Mouse (Mus musculus) kidney, embryonic 16.5 days (tissue): ENCODE data around the gene Tbx15. TPM values are rescaled to one million over a fixed set of nuclear protein-coding genes. Genes with fewer than 3 reads are reported as not detected.
A peak's percentile ranks its signal among the peaks of the same experiment; 100 is the strongest.

ENCODE experiments used
- ATAC-seq: fragments of 200-750 bp; cut with Nextera tagmentation; 2 replicates; pipeline ENCODE4 v1.8.0; 2017; ENCODE audit warnings: moderate TSS enrichment; ENCODE audit not compliant: low FRiP score, low TSS enrichment
- H3K27ac ChIP-seq: fragments of 300-500 bp; sonication (generic); 2 replicates; pipeline ENCODE4 v1.5.1; 2014; ENCODE audit warnings: low read length
- H3K27me3 ChIP-seq: fragments of 300-500 bp; sonication (generic); 2 replicates; pipeline ENCODE4 v1.6.1; 2014; ENCODE audit warnings: low read length, control low read depth, mixed read lengths; ENCODE audit not compliant: insufficient read depth
- H3K36me3 ChIP-seq: fragments of 300-500 bp; sonication (generic); 2 replicates; pipeline ENCODE4 v1.6.1; 2014; ENCODE audit warnings: low read length, control low read depth, mixed read lengths; ENCODE audit not compliant: insufficient read depth
- H3K4me1 ChIP-seq: fragments of 300-500 bp; sonication (generic); 2 replicates; pipeline ENCODE4 v1.6.1; 2014; ENCODE audit warnings: low read length, control low read depth, mixed read lengths; ENCODE audit not compliant: insufficient read depth
- H3K4me2 ChIP-seq: fragments of 300-500 bp; sonication (generic); replicated peaks from 2 replicates; pipeline ENCODE4 v1.6.1; 2014; ENCODE audit warnings: low read depth, low read length
- H3K4me3 ChIP-seq: fragments of 300-500 bp; sonication (generic); 2 replicates; pipeline ENCODE4 v1.5.1; 2014; ENCODE audit warnings: mild to moderate bottlenecking, low read length
- H3K9ac ChIP-seq: fragments of 300-500 bp; sonication (generic); replicated peaks from 2 replicates; pipeline ENCODE4 v1.6.1; 2014; ENCODE audit warnings: low read length
- H3K9me3 ChIP-seq: fragments of 300-500 bp; sonication (generic); 2 replicates; pipeline ENCODE4 v1.6.1; 2016; ENCODE audit warnings: low read length, control low read depth
- WGBS: fragments of 180-500 bp; shearing (Covaris S2); extraction: QIAGEN DNeasy Blood & Tissue Kit; methylation state at CpG from one replicate; pipeline ENCODE4 v1.1.7; 2014; 5-methylcytosine and 5-hydroxymethylcytosine counted together
- polyA plus RNA-seq: library from polyadenylated mRNA; unstranded; fragments of >200 nt; fragmentation: Nextera tagmentation; extraction: Ambion mirVana; gene quantifications from 2 replicates; pipeline ENCODE4 v1.2.1, GENCODE M21; 2015

Gene Tbx15
- polyA plus RNA-seq, 1 experiment from 2014 or later = 0.09 TPM

DNA sequence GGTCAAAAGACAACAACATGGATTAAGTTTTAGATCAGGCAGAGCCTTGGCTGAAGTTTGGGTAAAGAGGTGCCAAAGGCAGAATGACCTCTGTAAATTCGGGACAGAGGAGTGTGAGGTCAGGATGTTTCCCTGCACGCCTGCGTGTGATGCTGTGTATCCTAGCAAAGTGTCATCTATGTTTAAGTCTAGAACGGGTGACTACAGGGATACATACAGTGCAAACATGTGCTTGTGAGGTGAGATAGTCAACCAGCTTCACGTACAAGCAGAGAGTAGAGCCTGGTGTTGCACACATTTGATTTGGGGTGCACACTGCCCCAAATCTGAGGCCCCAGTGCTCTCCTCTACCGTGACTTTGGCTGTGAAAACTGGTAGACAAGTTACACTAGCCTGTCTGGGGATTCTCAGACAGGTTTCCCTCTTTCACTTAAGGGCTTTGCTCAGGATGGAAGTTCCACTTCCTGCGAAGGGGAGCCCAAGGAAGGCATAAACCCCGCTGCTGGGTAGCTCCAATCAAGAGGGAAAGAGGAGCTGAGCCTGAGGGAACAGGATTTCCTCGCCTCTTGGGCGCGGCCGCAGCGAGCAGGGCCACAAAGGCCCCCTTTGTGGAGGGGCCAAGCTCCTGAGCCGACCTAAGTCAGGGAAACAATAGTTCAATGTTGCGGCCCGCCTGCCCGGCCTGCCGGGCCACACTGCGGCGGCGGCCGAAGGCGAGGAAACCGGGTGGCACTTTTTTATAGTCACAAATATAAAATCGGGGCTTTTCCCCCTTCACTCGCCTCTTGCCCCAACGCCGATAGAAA is 8.0 kb downstream of the Tbx15 start:
- no peak overlapping the region for H3K4me2 ChIP-seq
- WGBS = 1% methylated on average over 28 of the region's 28 CpGs
- H3K4me1 ChIP-seq = no peaks in the 10 kb centered on the region
- no peaks in the 10 kb centered on the region for H3K36me3 ChIP-seq
- no peak for ATAC-seq
- peaks cover 99% of the 10 kb centered on the region for H3K27me3 ChIP-seq
- no peak overlapping the region for H3K9ac ChIP-seq
- H3K27ac ChIP-seq = no peak overlapping the region
- no peak overlapping the region for H3K4me3 ChIP-seq
- no peaks in the 10 kb centered on the region for H3K9me3 ChIP-seq

- H3K27ac ChIP-seq = no peak overlapping the region
- no peak overlapping the region for H3K4me3 ChIP-seq
- WGBS = 2% methylated on average over 25 of the region's 25 CpGs
- H3K36me3 ChIP-seq = no peaks in the 10 kb centered on the region
- no peak overlapping the region for H3K4me2 ChIP-seq
- H3K9ac ChIP-seq = no peak overlapping the region
- peaks cover 99% of the 10 kb centered on the region for H3K27me3 ChIP-seq
- H3K4me1 ChIP-seq = peaks cover 6% of the 10 kb centered on the region
- ATAC-seq = no peak
- no peaks in the 10 kb centered on the region for H3K9me3 ChIP-seq
These were observed 8.8 kb downstream of the Tbx15 start for GRCm38 (mm10) chr3:99248831-99249550.

DNA sequence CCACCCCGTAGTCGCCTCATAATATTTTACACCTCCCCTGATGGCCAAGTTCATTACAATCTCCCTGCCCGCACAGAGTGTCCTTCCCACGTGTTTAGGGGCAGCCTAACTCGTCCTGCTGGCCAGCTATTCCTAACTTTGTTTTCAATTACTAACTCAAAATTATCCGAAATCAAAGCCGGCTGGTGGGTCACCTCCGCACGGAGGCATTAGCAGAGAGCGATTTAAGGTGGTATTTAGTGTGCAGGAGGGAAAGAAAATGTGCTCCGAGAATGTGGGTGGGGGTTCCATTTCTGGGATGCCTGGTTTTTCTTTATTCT is 9.3 kb downstream of the Tbx15 start:
- H3K4me2 ChIP-seq = no peak overlapping the region
- 2% methylated on average over 11 of the region's 11 CpGs for WGBS
- peaks cover 99% of the 10 kb centered on the region for H3K27me3 ChIP-seq
- no peak overlapping the region for H3K4me3 ChIP-seq
- H3K9me3 ChIP-seq = no peaks in the 10 kb centered on the region
- H3K36me3 ChIP-seq = no peaks in the 10 kb centered on the region
- no peak overlapping the region for H3K9ac ChIP-seq
- H3K27ac ChIP-seq = no peak overlapping the region
- peaks cover 7% of the 10 kb centered on the region for H3K4me1 ChIP-seq
- no peak for ATAC-seq

GRCm38 (mm10) chr3:99249906-99250305 is 9.7 kb downstream of the Tbx15 start:
- Histone ChIP-seq H3K9ac (no peak overlapping the region), H3K9me3 (no peaks in the 10 kb centered on the region), H3K36me3 (no peaks in the 10 kb centered on the region), H3K27me3 (peaks cover 95% of the 10 kb centered on the region), H3K4me3 (no peak overlapping the region), H3K4me2 (no peak overlapping the region), H3K27ac (no peak overlapping the region), H3K4me1 (peaks cover 7% of the 10 kb centered on the region)
- under 1% methylated on average over 6 of the region's 6 CpGs for WGBS
- no peak for ATAC-seq

DNA sequence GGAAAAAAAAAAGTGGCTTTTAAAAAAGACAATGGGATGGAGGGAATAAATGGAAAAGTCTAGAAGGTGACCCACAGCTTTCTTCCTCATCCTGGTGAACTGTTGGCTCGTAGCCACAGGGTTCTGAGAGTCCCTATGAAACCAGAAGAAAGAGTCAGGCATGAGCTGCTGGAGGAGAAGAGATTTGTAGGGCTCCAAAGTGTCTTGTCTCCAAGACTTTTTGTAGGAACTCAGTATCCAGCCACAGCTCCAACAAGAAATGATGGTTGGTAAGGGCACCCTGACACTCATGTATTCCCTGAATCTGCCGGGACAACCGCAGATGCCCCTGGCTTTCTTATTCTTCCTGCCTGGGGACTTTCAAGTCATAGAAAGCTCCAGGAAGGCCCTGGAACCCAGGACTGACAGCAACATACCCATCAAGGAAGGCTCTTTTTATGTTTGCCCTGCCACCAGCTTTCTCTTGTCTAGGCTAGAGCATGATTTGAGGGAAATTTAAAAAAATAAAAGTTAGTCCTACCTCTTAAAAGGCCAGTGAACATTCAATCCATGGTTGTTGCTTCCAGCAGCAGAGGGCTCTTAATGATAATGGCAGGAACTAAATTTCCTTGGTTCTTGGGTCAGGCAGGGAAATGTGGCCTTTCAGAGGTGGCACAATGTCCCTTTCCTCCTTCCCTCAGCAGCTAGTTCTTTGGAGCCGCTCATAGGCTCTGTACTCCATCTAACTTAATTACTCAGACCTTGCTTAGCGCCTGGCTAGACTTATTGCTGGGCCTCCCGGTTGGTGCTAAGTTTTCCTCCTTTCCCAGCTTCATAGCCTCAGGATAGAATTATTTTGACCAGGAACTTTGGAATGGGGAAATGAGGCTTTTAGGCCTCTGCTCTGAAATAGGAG is 11.3 kb downstream of the Tbx15 start:
- peaks cover 7% of the 10 kb centered on the region for H3K4me1 ChIP-seq
- no peak overlapping the region for H3K9ac ChIP-seq
- H3K4me2 ChIP-seq = no peak overlapping the region
- no peaks in the 10 kb centered on the region for H3K36me3 ChIP-seq
- H3K9me3 ChIP-seq = no peaks in the 10 kb centered on the region
- H3K4me3 ChIP-seq = no peak overlapping the region
- peaks cover 95% of the 10 kb centered on the region for H3K27me3 ChIP-seq
- no peak for ATAC-seq
- no peak overlapping the region for H3K27ac ChIP-seq
- WGBS = 10% methylated on average over 6 of the region's 6 CpGs

- 0 out of 2 replicates have a peak, but pooled peaks have one; percentile 15 for ATAC-seq
- WGBS = under 1% methylated on average over 16 of the region's 16 CpGs
- H3K9ac ChIP-seq = no peak overlapping the region
- H3K4me1 ChIP-seq = peaks cover 7% of the 10 kb centered on the region
- no peak overlapping the region for H3K4me2 ChIP-seq
- no peaks in the 10 kb centered on the region for H3K9me3 ChIP-seq
- no peak overlapping the region for H3K4me3 ChIP-seq
- no peak overlapping the region for H3K27ac ChIP-seq
- H3K27me3 ChIP-seq = peaks cover 95% of the 10 kb centered on the region
- no peaks in the 10 kb centered on the region for H3K36me3 ChIP-seq
These were observed 12.4 kb downstream of the Tbx15 start for GRCm38 (mm10) chr3:99252461-99253091.

DNA sequence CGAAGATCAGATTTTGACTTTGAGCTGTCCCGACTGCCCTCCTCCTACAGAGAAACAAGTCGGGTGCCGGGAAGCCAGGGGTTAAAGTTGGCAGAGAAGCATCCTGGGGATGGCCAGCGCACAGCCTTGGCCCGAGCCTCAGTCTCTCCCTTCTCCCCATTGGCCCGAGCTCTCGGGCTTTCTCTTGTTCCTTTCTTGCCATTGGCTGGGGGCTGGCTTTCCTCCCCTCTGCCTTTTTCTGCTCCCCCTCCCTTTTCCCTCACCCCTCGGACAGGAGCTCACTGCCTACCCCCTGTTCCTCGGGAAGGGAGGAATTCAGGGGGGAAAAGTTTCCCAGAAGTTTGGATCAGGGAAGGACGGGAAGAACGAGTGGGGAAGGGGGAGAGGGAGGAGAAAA is 12.9 kb downstream of the Tbx15 start:
- Histone ChIP-seq H3K27me3 (peaks cover 95% of the 10 kb centered on the region), H3K4me3 (peak overlapping the region; percentile 48; the same call in 1 of the 2 replicates), H3K9me3 (no peaks in the 10 kb centered on the region), H3K9ac (no peak overlapping the region), H3K27ac (no peak overlapping the region), H3K4me2 (peak overlapping the region; percentile 68), H3K4me1 (peaks cover 7% of the 10 kb centered on the region), H3K36me3 (no peaks in the 10 kb centered on the region)
- under 1% methylated on average over 12 of the region's 12 CpGs for WGBS
- ATAC-seq = 0 out of 2 replicates have a peak, but pooled peaks have one; percentile 32

DNA sequence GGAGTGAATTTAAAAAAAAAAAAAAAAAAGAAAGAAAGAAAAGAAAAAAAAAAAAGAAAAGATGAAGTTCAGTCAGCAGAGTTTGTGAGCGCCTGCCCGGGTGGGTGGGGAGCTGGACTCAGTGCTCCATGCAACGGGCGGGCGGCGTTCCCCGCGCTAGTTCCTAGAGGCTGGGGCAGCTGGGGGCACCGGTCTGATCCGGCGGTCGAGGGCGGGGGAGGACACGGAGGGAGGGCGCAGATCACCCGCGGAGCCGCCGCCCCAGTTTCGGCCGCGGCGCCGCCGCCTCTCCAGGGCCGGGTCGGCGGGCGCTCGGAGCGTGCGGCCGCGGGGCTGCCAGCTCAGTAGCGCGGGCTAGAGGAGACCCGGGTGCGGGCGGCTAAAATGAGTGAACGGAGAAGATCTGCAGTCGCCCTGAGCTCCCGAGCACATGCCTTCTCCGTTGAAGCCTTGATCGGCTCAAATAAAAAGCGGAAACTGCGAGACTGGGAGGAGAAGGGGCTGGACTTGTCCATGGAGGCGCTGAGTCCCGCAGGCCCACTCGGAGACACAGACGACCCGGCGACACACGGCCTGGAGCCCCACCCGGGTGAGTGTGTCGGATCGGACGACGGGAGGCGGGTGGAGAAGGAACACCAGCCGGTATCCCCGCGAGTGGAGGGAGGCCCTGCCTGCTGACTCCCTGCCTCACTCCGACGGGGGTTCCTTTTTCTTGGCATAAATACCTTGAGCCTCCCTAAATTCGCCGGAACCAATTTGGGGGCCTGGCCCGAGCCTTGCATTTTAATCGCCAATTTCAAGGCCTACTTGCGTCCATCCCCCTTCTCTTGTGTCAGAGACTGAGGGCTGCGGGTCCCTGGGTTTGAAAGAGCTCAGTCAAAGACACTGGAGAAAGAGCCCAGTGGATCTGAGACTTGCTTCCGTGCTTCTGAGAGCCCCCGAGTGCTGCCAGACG is 13.6 kb downstream of the Tbx15 start:
- WGBS = under 1% methylated on average over 71 of the region's 73 CpGs
- Histone ChIP-seq H3K27ac (no peak overlapping the region), H3K4me2 (peak overlapping the region; percentile 68), H3K36me3 (no peaks in the 10 kb centered on the region), H3K9me3 (no peaks in the 10 kb centered on the region), H3K27me3 (peaks cover 95% of the 10 kb centered on the region), H3K4me1 (peaks cover 7% of the 10 kb centered on the region), H3K4me3 (peak overlapping the region; percentile 48), H3K9ac (no peak overlapping the region)
- peak; percentile 60 for ATAC-seq
